Mouse (Mus musculus): ENCODE measurements at regions not wholly inside any gene's neighbourhood (a gene's known extent, or its start where the extent isn't known, plus 50 kb on each side); places are given as distances from the start of the nearest gene placed in this dataset.

DNA sequence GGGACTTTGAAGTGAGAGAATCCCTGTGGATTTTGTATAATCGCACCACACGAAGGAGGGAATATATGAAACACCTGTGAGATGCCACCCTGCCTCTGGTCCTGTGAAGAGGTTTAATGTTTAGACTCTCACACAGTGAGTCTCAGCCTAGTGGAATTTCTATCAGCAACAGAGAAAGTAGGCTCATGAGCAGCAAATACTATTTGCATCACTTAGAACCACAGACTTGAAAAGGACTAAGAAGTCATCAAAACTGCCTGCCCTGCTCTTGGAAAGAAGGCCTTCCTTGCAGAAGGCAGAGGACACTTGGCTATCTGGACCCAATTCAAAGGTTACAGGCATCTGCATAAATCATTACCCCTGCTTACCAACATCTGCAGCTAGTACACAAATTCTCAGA is 662.1 kb upstream of the Nrsn1 start:
- no peak for DNase-seq (ENCODE audit: extremely low read depth, low read depth, low spot score)

DNA sequence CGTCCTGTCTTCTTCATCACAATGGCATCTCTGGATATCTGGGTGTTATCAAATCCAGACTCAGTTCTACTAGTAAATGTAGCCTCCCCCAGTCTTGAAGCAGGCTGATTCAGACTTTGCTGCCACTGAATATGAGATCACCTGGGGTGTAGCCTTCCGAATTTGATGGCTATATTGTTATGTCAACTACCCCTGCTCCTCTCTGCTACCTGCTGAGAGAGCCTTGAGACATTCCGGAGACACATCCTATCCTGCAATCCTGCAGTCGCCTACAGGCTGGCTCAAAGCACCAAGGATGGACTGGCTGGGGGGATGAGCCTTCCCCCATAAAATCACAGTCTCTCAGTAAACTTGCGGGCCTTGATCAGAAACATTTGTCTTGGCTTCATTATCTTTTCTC is 655.4 kb upstream of the Nrsn1 start:
- DNase-seq (ENCODE audit: extremely low read depth, low read depth, low spot score) = no peak

- DNase-seq (ENCODE audit: extremely low read depth, low read depth, low spot score) = no peak
Observed at GRCm38 (mm10) chr13:25899871-25900270, 629.6 kb upstream of the Nrsn1 start.

- no peak for DNase-seq (ENCODE audit: extremely low read depth, low read depth, low spot score)
Observed at GRCm38 (mm10) chr13:25893150-25893549, 622.8 kb upstream of the Nrsn1 start.

DNA sequence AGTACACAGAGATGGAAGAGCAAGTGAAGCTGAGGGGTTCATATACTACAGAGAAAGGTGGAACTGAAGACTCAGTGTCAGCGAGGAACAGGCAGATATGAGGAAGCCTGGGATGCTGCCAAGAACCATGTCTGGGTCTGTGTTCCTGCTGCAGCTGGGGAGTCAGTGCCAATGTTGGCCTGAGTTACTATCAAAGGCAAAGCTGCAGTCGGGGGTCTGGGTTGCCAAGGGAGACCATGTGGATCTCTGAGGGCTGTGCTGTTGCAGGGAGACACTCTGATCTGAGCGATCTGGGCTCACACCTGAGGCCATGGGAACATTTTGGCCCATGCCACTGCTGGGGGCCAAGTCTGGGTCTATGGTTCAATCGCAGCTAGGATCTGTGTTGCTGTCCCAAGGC is 612.5 kb upstream of the Nrsn1 start:
- DNase-seq (ENCODE audit: extremely low read depth, low read depth, low spot score) = no peak

- DNase-seq (ENCODE audit: extremely low read depth, low read depth, low spot score) = no peak
Observed at GRCm38 (mm10) chr13:25868923-25869322, 598.6 kb upstream of the Nrsn1 start.

GRCm38 (mm10) chr13:25858207-25858606 is 587.9 kb upstream of the Nrsn1 start:
- DNase-seq (ENCODE audit: extremely low read depth, low read depth, low spot score) = peak; percentile 67

GRCm38 (mm10) chr13:25857569-25857968 is 587.3 kb upstream of the Nrsn1 start:
- peak; percentile 81 for DNase-seq (ENCODE audit: extremely low read depth, low read depth, low spot score)

DNA sequence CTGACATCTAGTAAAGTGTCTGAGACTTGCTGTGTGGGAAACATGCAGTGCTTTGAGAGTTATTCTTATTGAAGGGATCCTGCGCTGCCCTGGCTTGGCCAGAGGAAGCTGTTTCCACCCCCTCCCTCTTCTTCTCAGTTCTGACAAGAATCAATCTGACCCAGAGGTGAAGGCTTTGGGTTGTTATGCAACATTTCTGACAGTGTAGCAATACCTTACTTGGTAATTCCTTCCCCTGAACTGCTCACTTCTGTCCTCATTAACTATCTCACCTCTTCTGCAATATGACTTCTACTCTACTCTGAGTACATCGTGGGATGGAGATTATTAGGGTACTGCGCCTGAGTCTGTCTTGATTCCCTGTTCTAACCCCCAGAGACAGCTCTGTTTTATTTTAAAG is 586.8 kb upstream of the Nrsn1 start:
- peak; percentile 90 for DNase-seq (ENCODE audit: extremely low read depth, low read depth, low spot score)

- DNase-seq (ENCODE audit: extremely low read depth, low read depth, low spot score) = no peak
Observed at GRCm38 (mm10) chr13:25856549-25856948, 586.2 kb upstream of the Nrsn1 start.

- no peak for DNase-seq (ENCODE audit: extremely low read depth, low read depth, low spot score)
Observed at GRCm38 (mm10) chr13:25848156-25848555, 577.9 kb upstream of the Nrsn1 start.

GRCm38 (mm10) chr13:25838237-25838636 is 567.9 kb upstream of the Nrsn1 start:
- no peak for DNase-seq (ENCODE audit: extremely low read depth, low read depth, low spot score)

- no peak for DNase-seq (ENCODE audit: extremely low read depth, low read depth, low spot score)
Observed at GRCm38 (mm10) chr13:25829146-25829924, 559.0 kb upstream of the Nrsn1 start.

DNA sequence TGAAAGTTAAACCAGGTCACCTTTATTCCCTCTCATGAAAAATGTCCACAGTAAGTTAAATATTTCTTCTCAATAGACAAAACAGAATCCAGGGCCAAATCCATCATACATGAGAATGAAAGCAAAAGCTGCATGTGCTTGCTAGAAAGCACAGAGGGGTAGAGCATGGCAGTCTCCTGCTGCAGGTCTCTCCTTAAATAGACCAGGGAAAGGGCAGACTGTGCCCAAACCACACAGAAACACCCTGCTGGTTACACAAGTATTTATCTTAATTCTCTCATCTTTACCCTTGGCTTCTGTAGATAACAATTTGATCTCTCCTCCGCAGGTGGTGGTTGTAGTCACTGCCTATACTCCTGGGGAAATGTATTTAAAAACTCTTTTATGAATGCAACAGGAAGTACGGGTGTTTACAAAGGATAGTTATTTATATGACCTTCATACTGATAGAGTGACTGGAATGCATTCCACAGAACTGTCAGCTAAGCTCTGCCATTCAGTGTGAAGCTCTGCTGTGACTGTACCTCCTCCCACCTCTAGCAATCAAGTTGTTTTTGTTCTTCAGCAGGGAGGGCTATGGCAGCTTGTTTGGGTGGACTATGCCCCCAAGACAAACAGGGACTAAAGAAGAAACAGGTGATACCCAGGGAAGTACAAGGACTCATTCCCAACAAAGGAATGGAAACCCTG is 538.4 kb upstream of the Nrsn1 start:
- no peak for DNase-seq (ENCODE audit: extremely low read depth, low read depth, low spot score)

DNA sequence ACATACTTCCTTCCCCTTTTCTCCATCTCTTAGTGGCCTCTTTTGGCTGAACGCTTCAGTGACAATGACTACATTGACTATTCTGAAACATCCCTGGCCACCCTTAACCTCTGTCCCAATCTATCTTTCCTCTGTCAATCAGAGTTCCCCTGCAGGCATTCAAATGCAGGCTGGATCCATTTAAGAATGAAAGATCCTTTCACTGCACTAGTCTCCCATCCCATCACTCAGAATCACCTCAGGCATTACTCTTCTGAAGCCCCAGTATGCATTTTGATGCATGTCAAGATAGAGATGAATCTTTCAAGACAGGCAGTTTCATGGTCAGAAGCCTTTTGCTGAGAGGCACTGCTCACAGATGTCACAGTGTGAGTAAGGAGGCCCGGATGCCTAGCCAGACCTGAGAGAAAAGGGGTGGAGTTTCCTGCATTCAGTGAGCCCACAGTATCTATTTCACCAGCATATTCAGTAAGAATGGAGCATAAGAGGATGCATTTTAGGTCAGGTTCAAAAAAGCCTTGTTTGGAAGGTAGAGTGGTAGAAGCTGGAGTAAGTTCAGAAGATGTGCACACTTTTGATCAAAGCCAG is 523.0 kb upstream of the Nrsn1 start:
- no peak for DNase-seq (ENCODE audit: extremely low read depth, low read depth, low spot score)

- no peak for DNase-seq (ENCODE audit: extremely low read depth, low read depth, low spot score)
Observed at GRCm38 (mm10) chr13:25781161-25781560, 510.9 kb upstream of the Nrsn1 start.

DNA sequence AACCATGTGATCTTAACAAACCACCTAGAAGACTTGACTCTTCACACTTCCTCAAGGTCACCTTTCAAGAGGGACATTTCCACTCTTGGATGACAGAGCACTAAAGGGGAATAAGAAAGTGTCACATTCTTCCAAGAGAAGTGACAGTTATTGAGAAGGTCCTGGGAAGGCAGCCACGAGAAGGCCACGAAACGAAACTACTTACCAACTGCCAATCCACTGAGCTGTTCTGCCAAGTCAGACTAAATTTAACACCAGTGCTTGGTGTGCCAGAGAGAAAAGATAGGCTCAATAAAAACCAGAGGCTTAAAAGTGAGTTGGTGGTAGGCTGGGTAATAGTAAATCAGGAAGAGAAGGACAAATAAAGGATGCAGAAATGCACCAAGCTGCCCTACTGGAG is 507.4 kb upstream of the Nrsn1 start:
- DNase-seq (ENCODE audit: extremely low read depth, low read depth, low spot score) = no peak

GRCm38 (mm10) chr13:25774586-25775182 is 504.4 kb upstream of the Nrsn1 start:
- no peak for DNase-seq (ENCODE audit: extremely low read depth, low read depth, low spot score)

DNA sequence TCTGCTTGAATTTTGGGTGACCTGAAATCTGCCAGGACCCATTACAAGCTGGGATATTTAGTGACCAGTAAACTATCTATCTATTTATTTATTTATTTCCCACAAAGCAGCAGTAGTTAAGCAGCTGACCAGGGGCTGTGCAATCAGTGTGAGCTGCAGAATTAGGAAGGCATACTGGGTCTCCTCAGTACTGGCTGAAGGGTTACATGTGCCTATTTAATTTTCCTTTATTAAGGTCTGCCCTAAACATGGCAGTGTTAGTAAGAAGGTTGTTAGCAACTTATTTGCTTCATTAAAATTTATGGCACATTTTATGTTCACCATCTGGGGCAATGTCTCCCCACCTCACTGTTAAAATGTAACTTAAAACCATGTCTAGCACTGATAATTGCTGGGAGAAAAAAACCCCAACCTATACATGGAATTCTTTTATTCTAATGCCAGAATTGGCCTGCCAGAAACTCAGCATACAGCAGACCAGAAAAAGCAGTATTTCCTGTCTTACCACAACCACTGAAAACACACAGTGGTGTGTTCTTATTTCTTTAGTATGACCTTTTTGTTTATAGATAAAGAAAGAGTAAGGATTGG is 484.3 kb upstream of the Nrsn1 start:
- DNase-seq (ENCODE audit: extremely low read depth, low read depth, low spot score) = no peak

GRCm38 (mm10) chr13:25751409-25751777 is 481.1 kb upstream of the Nrsn1 start:
- no peak for DNase-seq (ENCODE audit: extremely low read depth, low read depth, low spot score)

All from fat pad, adult 2 months (tissue).